Mouse (Mus musculus): Measurements from ENCODE around the gene Zfp667. TPM values are rescaled to one million over a fixed set of nuclear protein-coding genes. Genes with fewer than 3 reads are reported as not detected.

Zfp667 gene
- 0.10 and 0.88 TPM in 2 replicates for polyA plus RNA-seq (2012; ENCODE audit: low replicate concordance)

GRCm38 (mm10) chr7:6285842-6286705 is at the start of gene Zfp667:
TSS of gene Zfp667 (plus strand) at chr7:6286579.

GRCm38 (mm10) chr7:6252410-6252809 is 34.0 kb upstream of the Zfp667 start, which contains the start of gene Epp13:
TSS of gene Epp13 (plus strand) at chr7:6252710.

GRCm38 (mm10) chr7:6331233-6331956 is 45.0 kb downstream of the Zfp667 start, which contains the start of gene Zfp583:
TSS of gene Zfp583 (minus strand) at chr7:6331285.

GRCm38 (mm10) chr7:6343501-6344071 is 57.2 kb downstream of the Zfp667 start, which contains the start of gene Gm3854:
TSS of gene Gm3854 (plus strand) at chr7:6343759.

Other genes with a start within 250 kb of the Zfp667 start
- gene Nlrp4c, start 241.4 kb upstream of the Zfp667 start, polyA plus RNA-seq (2012; ENCODE audit: low replicate concordance), result not detected in 2 replicates
- 42.9 and 67.6 TPM in 2 replicates for gene Zfp787, start 130.6 kb upstream of the Zfp667 start, polyA plus RNA-seq (2012; ENCODE audit: low replicate concordance)
- gene Zfp444, start 114.4 kb upstream of the Zfp667 start, polyA plus RNA-seq (2012; ENCODE audit: low replicate concordance), result 42.4 and 58.2 TPM in 2 replicates
- not detected in 2 replicates for gene Galp, start 89.5 kb upstream of the Zfp667 start, polyA plus RNA-seq (2012; ENCODE audit: low replicate concordance)
- not detected in 2 replicates for gene Zscan5b, start 64.3 kb upstream of the Zfp667 start, polyA plus RNA-seq (2012; ENCODE audit: low replicate concordance)
- not detected in 2 replicates for gene Epp13, start 33.9 kb upstream of the Zfp667 start, polyA plus RNA-seq (2012; ENCODE audit: low replicate concordance)
- gene Zfp583, start 44.7 kb downstream of the Zfp667 start, polyA plus RNA-seq (2012; ENCODE audit: low replicate concordance), result 1.8 TPM in 2 replicates
- gene Gm3854, start 57.2 kb downstream of the Zfp667 start, polyA plus RNA-seq (2012; ENCODE audit: low replicate concordance), result 0.07 and 0.08 TPM in 2 replicates
- gene Zfp78, start 76.7 kb downstream of the Zfp667 start, polyA plus RNA-seq (2012; ENCODE audit: low replicate concordance), result 0.30 and 0.37 TPM in 2 replicates
- 1.2 and 1.6 TPM in 2 replicates for gene Zfp28, start 96.7 kb downstream of the Zfp667 start, polyA plus RNA-seq (2012; ENCODE audit: low replicate concordance)
- gene Smim17, start 112.1 kb downstream of the Zfp667 start, polyA plus RNA-seq (2012; ENCODE audit: low replicate concordance), result not detected in 2 replicates
- not detected in 2 replicates for gene Gm20715, start 123.7 kb downstream of the Zfp667 start, polyA plus RNA-seq (2012; ENCODE audit: low replicate concordance)
- 0.26 TPM in 1 of 2 replicates, not detected in the other for gene Olfr1344, start 152.1 kb downstream of the Zfp667 start, polyA plus RNA-seq (2012; ENCODE audit: low replicate concordance)
- not detected in 2 replicates for gene Olfr1336, start 169.6 kb downstream of the Zfp667 start, polyA plus RNA-seq (2012; ENCODE audit: low replicate concordance)
- not detected in 2 replicates for gene Olfr1346, start 180.5 kb downstream of the Zfp667 start, polyA plus RNA-seq (2012; ENCODE audit: low replicate concordance)
- not detected in 2 replicates for gene Olfr5, start 200.4 kb downstream of the Zfp667 start, polyA plus RNA-seq (2012; ENCODE audit: low replicate concordance)
- gene Olfr1347, start 213.2 kb downstream of the Zfp667 start, polyA plus RNA-seq (2012; ENCODE audit: low replicate concordance), result not detected in 2 replicates
- gene Olfr1348, start 222.2 kb downstream of the Zfp667 start, polyA plus RNA-seq (2012; ENCODE audit: low replicate concordance), result not detected in 2 replicates
- gene Olfr1349, start 236.4 kb downstream of the Zfp667 start, polyA plus RNA-seq (2012; ENCODE audit: low replicate concordance), result not detected in 2 replicates